Mouse (Mus musculus) cerebellum, adult 18-20 months (tissue): ENCODE data around the gene Ndufa1.
A peak's percentile ranks its signal among the peaks of the same experiment; 100 is the strongest.
"Not testable (repeated sequence)": the region's sequence is repeated elsewhere in the genome, so short reads cannot be mapped to it uniquely, and the experiment has no call there.

Experiments
- DNase-seq, 2 experiments: peaks; one replicate each; pipeline ENCODE4 v3.0.0; 2021

Ndufa1 gene

DNA sequence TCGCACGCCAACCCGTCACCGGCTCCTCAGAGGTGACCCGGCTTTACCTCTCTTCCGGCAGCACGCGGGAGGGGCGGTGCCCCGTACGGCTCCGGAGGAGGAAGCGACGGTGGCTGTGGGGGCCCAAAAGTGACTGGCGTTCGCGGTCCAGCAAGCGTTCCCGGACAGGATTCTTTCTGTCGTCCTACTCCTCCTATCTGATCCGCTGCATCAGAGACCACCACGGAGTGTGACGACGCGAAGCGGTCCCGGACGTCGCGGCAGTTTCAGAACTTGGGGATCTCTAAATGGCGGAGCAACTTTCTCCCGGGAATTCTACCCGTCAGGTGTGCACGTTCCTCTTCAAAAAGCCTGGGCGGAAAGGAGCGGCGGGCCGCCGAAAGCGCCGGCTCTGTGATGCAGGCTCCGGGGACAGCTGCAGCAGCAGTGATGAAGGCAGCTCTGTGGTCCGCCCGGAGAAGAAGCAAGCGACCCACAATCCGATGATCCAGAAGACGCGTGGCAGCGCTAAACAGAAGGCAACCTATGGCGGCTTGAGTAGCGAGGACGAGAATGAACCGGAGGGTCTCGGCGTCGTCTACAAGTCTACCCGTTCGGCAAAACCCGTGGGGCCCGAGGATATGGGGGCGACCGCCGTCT is at the start of gene Ndufa1, which contains the start of gene Rnf113a1:
Gene Ndufa1 (minus strand): TSS at position 59 of the 639 bp plus-strand sequence.
Gene Rnf113a1 (plus strand): TSS at position 141 of the 639 bp plus-strand sequence.
- DNase-seq = peak; percentile 84 to 89

DNA sequence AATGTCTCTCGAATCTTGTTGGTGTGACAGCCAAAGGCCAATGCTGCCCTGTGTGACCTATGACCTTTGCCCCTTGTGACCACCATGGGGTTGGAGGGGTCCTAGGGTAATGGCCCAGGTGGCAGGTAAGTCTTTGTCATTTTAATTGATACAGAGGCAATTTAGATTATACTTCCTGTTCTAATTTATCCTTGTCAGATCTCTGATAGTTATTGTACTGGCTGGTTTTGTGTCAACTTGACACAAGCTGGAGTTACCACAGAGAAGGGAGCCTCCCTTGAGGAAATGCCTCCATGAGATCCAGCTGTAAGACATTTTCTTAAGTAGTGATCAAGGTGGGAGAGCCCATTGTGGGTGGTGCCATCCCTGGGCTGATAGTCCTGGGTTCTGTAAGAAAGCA is 31.2 kb upstream of the Ndufa1 start, which contains the start of gene Rhox1:
Gene Rhox1 (minus strand): TSS at position 101 of the 400 bp plus-strand sequence.
- DNase-seq = not testable (repeated sequence)

DNA sequence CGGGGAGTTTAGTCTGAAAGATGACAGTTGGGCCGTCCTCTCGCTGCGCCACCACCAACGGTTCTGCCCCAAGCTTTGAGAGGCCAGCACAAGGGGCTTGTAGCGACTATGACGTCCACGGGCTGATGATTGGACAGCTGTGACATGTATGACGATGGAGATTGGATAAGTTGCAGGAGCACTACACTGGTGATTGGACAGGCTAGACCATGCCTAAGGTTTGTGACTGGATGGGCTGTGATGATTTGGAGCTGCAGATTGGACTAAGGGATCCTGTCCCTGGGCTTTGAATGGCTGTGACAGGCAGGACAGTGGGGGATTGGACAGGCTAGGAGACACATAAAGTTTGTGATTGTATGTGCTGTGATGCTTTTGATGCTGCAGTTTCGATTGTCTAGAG is 20.0 kb upstream of the Ndufa1 start, which contains the start of gene Gm9:
Gene Gm9 (minus strand): TSS at position 101 of the 400 bp plus-strand sequence.
- DNase-seq = no peak

DNA sequence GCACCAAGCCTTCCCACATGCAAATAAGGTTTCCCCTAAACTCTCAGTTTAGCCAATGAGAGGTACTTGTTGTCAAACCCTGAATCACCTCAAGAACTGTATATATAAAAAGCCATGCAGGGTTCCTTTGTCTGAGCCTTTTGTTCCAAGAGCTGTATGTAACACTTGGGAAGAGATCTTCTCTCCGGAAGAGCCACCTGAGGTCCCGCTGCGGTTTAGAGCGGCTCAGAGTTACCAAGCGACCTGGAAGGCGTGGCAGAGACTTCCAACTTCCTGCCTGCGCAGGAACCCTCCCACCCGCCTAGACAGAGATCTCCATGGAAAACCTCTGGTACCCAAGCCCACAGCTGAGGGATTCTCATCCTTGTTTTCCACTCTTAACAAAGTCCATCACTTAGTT is 7.7 kb upstream of the Ndufa1 start:
- DNase-seq = no peak

DNA sequence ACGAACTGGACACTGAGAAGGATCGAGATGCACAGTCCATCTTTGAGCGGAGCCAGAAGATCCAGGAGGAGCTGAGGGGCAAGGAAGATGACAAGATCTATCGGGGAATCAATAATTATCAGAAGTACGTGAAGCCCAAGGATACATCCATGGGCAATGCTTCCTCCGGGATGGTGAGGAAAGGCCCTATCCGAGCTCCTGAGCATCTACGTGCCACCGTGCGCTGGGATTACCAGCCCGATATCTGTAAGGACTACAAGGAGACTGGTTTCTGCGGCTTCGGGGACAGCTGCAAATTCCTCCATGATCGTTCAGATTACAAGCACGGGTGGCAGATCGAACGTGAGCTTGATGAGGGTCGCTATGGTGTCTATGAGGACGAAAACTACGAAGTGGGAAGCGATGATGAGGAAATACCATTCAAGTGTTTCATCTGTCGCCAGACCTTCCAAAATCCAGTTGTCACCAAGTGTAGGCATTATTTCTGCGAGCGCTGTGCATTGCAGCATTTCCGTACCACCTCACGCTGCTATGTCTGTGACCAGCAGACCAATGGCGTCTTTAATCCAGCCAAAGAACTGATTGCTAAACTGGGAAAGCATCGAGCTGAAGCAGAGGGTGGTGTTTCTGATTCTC is 899 bp upstream of the Ndufa1 start:
- DNase-seq = peak; percentile 3 to 12

DNA sequence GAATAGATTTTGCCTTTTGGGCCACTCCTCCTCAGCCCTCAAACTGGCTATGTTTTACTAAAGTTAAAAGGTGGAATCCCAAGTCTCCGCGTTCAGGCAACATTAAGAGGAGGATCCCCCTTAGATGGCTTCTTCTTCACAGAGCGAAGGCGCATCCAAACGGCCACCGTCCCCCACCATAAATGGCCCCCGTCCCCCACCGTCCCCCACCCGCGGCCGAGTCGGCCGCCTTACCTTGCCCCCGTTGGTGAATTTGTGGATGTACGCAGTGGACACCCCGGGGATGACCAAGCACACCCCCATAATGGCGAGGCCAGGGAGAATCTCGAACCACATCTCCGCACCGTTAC is 233 bp downstream of the Ndufa1 start:
- DNase-seq = no peak

DNA sequence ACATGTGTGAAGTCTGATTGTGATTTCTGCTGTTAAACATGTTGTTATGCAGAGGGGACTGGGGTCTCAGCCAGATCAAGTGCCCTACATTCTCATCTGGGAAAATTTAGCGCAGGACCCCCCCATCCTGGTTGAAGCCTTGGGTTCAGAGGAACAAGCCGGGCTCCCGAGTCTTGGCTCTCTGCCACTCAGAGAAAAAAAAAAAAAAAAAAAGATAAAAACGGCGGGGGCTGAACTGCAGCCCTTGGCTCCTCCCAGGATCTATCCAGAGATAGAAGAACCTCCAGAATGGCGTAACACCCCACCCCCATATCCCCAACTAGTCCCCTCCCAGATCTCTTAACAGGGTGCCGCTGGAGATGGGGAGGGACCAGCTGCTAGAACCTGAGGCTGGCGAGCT is 6.6 kb downstream of the Ndufa1 start:
- DNase-seq = peak; percentile 5 to 7

DNA sequence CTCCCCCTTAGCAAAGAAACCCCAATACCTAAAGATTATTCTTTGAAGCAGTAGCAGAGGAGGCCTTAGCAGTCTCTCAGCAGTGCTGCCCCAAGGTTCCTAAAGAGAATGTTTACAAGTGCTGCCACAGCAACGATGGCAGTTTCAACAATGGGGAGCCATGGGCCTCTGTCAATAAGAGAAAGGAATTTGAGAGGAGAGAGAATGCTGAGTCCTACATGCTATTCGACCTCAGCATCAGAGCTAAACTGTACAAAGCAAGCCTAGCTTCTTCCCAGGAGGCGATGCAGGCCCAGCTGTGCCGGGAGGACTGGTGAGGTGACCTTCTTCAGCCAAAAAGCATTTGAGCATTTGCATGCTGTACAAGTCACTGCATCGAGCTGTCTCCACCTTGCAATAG is 22.2 kb downstream of the Ndufa1 start, which contains the start of gene Akap14:
Gene Akap14 (minus strand): TSS at position 101 of the 400 bp plus-strand sequence.
- no peak for DNase-seq

DNA sequence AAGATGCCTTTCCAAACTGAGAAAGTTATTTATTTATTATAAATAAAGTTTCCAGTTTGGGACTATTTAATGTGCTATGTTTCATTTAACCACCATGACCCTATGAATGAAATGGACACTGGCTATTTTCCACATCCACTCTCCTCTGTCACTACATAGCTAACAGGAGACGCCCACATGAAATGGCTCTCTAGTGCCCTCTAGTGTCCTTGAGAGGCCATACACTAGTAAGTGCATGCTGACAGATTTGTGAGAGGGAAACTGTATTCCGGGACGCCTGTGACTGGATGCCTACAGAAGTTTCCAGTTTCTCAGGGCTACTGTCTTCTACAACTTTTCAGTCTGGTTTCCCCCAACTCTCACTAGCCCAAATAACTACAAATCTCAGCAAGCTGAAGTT is 23.9 kb downstream of the Ndufa1 start:
- peak; percentile 26 to 30 for DNase-seq

DNA sequence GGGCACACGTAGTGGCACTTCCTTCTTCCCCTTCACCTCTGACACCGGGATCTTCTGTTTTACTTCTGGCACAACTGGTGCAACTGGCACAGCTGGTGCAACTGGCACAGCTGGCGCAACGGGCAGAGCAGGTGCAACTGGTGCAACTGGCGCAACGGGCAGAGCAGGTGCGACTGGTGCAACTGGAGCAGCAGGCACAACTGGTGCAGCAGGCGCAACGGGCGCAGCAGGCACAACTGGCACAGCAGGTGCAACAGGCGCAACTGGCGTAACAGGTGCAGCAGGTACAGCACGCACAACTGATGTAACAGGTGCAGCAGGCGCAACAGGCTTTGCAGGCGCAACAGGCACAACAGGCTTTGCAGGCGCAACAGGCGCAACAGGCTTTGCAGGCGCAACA is 27.8 kb downstream of the Ndufa1 start:
- no peak for DNase-seq

DNA sequence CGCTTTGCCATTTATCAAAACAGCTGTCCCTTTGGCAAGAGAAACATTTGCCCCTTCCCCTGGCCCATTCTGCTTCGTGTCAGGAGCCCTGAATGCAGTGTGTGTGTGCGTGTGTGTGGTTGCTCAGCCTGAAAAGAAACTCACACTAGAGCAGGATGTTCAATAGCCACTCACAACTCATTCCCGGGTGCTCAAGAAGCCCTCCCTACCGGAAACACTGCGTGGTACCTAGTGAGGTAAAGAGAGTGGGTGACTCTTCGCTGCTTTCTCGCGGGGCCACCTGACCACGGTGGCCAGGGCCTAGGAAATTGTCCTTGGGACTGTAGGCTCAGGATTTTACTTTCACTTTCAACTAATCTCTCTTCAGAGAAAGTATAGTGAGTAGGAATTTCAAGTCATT is 29.8 kb downstream of the Ndufa1 start:
- DNase-seq = no peak

DNA sequence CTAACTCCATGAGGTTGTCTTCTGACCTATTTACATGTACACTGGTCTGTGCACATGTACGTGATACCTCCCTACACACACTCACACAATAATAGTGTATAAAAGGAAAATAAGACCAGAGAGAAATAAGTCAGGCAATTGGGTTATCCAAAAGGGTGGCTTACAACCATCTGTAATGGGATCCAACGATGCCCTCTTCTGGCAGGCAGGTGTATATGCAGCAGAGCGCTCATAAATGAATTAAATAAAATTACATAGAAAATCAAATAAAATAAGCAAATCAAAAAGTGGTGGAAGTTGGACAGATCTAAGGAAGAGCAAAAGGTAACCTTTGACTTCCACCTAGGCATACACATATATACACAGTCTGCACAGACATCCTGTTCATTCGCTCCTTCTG is 33.1 kb downstream of the Ndufa1 start:
- DNase-seq = no peak

DNA sequence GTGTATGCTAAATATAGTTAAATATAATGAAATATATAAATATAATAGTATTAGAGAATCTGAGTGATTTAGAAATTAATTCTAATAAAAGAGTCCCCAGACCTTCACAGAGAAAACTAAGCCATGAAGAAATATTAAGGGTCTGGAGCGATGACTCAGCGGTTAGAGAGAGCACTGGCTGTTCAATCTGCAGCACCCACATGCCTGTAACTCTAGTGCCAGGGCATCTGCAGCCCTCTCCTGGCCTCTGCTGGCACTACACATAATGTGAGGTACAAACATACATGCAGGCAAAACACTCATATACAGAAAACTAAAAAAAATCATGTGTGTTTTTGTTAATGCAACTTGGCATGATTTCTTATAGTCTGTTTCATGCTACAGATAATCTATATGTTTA is 46.0 kb downstream of the Ndufa1 start:
- DNase-seq = no peak

DNA sequence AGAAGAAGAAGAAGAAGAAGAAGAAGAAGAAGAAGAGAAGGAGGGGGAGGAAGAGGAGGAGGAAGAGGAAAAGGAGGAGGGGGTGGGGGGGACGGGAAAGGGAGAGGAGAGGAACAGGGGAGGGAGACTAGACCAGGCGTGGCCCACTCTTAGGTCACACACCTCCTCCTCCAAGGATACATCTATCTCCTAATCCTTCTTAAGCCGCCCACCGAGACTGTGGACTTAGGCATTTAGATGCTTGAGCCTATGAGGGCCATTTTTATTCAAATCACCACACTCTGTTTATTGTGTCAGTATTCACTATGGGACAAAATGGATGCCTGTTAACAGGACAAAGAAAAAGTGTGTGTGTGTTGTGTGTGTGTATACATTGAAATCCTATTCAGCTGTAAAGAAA is 46.5 kb downstream of the Ndufa1 start:
- not testable (repeated sequence) for DNase-seq

DNA sequence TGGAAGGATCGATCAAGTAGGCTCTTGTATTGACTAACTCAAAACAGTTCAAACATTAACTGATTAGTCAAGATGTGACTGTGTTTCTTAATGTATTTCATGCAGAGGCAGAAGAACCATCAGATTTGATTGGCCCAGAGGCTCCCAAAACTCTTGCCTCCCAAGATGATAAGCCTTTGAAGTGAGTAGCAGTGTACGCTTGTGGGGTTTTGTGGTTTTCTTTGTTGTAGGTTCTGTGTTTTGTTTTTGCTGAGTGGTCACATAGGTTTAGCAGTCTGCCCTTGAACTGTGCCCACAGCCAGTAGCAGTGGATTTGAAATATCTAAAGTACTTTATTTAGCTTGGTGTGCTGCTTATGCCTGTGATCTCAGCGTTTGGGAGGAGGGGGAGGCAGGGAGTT is 49.2 kb downstream of the Ndufa1 start:
- no peak for DNase-seq
